Mouse (Mus musculus) thymus, adult 2 months (tissue): ENCODE data around the gene Nudt6.

Source experiments
- CTCF ChIP-seq: fragments of 200-500 bp; IDR thresholded peaks from 2 replicates; pipeline ENCODE4 v1.5.1; 2012; ENCODE audit warnings: mild to moderate bottlenecking, control low read depth, low read length, moderate library complexity, borderline replicate concordance; ENCODE audit not compliant: control insufficient read depth, poor library complexity, insufficient read depth; ENCODE audit errors: extremely low read depth
- POLR2A ChIP-seq: fragments of 200-500 bp; IDR thresholded peaks from 2 replicates; pipeline ENCODE4 v1.6.1; 2012; ENCODE audit warnings: mild to moderate bottlenecking, low read length, control low read depth, moderate library complexity; ENCODE audit not compliant: control insufficient read depth, poor library complexity, insufficient read depth; ENCODE audit errors: extremely low read depth

GRCm38 (mm10) chr3:37420072-37420471 lies at the start of gene Nudt6:
- TF ChIP-seq CTCF = peak; percentile 60; the same call in 1 of the 2 replicates
- TF ChIP-seq POLR2A = 0 out of 2 replicates have a peak, but pooled peaks have one; percentile 22
